Mouse (Mus musculus): ENCODE results near the gene March4. TPM values are rescaled to one million over a fixed set of nuclear protein-coding genes. Genes with fewer than 3 reads are reported as not detected.

Gene March4
- total and polyA plus RNA-seq, 2 experiments = not detected

- WGBS = 51% methylated on average over 9 of the region's 9 CpGs
- Histone ChIP-seq H3K9ac (ENCODE audit: low read depth, low read length) (no peak overlapping the region), H3K27ac (replicated peaks; ENCODE audit: insufficient read depth, low read depth, low read length) (no peak overlapping the region), H3K4me1 (ENCODE audit: control insufficient read depth, insufficient read depth, low read length) (no peaks in the 10 kb centered on the region), H3K4me3 (ENCODE audit: insufficient read depth, low read depth, low read length) (no peak overlapping the region), H3K79me2 (ENCODE audit: control insufficient read depth, insufficient read depth, low read length) (no peaks in the 10 kb centered on the region), H3K27me3 (ENCODE audit: control insufficient read depth, insufficient read depth, low read length) (no peaks in the 10 kb centered on the region), H3K36me3 (ENCODE audit: control insufficient read depth, insufficient read depth, low read length) (no peaks in the 10 kb centered on the region)
- no peak for DNase-seq (ENCODE audit: extremely low read depth, low read depth, low spot score)
- TF ChIP-seq POLR2A (IDR thresholded peaks at IDR 0.05; ENCODE audit: extremely low read depth, insufficient read depth, low read length) = no peak
- no peak for TF ChIP-seq CTCF (IDR thresholded peaks at IDR 0.05; ENCODE audit: low read depth, low read length)
Observed at GRCm38 (mm10) chr1:72567056-72567455, 30.3 kb upstream of the March4 start.

DNA sequence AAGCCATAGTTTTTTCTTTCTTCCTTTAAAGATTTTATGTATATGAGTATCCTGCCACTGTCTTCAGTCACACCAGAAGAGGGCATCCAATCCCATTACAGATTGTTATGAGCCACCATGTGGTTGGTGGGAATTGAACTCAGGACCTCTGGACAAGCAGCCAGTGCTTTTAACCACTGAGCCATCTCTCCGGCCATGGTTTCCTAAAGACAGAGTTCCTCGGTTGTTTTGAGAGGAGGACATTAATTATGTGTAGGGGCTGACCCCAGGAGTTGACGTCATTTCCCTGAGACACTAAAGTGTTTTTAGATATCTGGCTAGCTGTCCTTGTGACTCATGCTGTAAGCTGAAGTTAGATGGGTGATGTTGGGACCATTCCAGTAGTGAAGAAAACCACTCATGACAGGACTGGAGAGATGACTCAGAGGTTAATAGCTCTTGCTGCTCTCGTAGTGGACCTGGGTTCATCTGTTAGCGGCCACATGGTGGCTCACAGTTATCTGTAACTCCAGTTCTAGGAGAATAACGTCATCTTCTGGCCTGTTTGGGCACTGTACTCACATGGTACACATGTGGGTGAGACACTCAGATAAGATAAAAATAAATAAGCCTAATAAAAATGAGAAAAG is 27.7 kb upstream of the March4 start:
- Histone ChIP-seq H3K9ac (ENCODE audit: low read depth, low read length) (no peak overlapping the region), H3K79me2 (ENCODE audit: control insufficient read depth, insufficient read depth, low read length) (no peaks in the 10 kb centered on the region), H3K36me3 (ENCODE audit: control insufficient read depth, insufficient read depth, low read length) (no peaks in the 10 kb centered on the region), H3K4me3 (ENCODE audit: insufficient read depth, low read depth, low read length) (no peak overlapping the region), H3K27ac (replicated peaks; ENCODE audit: insufficient read depth, low read depth, low read length) (no peak overlapping the region), H3K27me3 (ENCODE audit: control insufficient read depth, insufficient read depth, low read length) (no peaks in the 10 kb centered on the region), H3K4me1 (ENCODE audit: control insufficient read depth, insufficient read depth, low read length) (no peaks in the 10 kb centered on the region)
- no peak for TF ChIP-seq POLR2A (IDR thresholded peaks at IDR 0.05; ENCODE audit: extremely low read depth, insufficient read depth, low read length)
- no peak for TF ChIP-seq CTCF (IDR thresholded peaks at IDR 0.05; ENCODE audit: low read depth, low read length)
- DNase-seq (ENCODE audit: extremely low read depth, low read depth, low spot score) = no peak
- WGBS = 69% methylated on average over 6 of the region's 6 CpGs

DNA sequence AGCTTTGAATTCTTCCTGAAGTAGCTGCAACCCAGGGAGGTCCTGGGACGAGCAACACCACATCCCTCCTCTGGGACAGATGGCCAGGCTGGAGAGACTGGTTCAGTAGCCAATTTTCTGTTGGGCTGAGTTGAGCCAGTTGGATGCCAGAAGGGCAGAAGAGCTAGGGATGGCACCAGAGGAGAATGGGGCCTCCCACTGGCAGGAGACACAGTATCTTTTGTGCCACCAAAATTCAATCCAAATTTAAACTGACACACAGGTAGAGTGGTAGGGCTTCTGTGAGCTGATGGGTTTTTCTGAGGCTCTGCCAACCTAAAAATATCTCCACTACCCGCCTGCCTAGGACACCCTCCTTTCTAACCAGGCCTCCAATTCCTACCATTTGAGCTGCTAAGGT is 21.9 kb upstream of the March4 start:
- H3K9ac ChIP-seq (ENCODE audit: low read depth, low read length) = no peak overlapping the region
- no peak for DNase-seq (ENCODE audit: extremely low read depth, low read depth, low spot score)
- H3K79me2 ChIP-seq (ENCODE audit: control insufficient read depth, insufficient read depth, low read length) = no peaks in the 10 kb centered on the region
- no peak for TF ChIP-seq CTCF (IDR thresholded peaks at IDR 0.05; ENCODE audit: low read depth, low read length)
- TF ChIP-seq POLR2A (IDR thresholded peaks at IDR 0.05; ENCODE audit: extremely low read depth, insufficient read depth, low read length) = no peak
- no peak overlapping the region for H3K4me3 ChIP-seq (ENCODE audit: insufficient read depth, low read depth, low read length)
- no peaks in the 10 kb centered on the region for H3K27me3 ChIP-seq (ENCODE audit: control insufficient read depth, insufficient read depth, low read length)
- H3K36me3 ChIP-seq (ENCODE audit: control insufficient read depth, insufficient read depth, low read length) = no peaks in the 10 kb centered on the region
- WGBS = 79% methylated on average over 2 of the region's 2 CpGs
- no peaks in the 10 kb centered on the region for H3K4me1 ChIP-seq (ENCODE audit: control insufficient read depth, insufficient read depth, low read length)
- no peak overlapping the region for H3K27ac ChIP-seq (replicated peaks; ENCODE audit: insufficient read depth, low read depth, low read length)

DNA sequence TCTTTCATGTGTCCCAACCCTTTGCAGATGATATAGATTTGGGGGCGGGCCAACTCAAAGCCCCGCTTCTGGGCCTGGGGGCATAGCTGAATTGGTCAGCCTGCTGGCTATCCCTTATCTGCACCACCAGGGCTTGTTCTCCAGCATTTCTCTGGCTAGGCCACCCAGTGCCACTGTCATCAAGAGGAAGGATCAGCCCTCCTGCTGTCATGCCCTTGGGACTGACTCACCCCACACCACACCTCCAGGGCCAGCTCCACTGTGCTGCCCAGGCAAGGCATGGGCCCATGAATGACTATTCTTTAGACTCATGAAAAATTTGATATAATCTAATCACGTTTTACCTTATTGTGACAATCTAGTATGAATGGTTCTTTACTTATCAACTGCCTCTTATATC is 19.7 kb upstream of the March4 start:
- no peaks in the 10 kb centered on the region for H3K36me3 ChIP-seq (ENCODE audit: control insufficient read depth, insufficient read depth, low read length)
- no peaks in the 10 kb centered on the region for H3K27me3 ChIP-seq (ENCODE audit: control insufficient read depth, insufficient read depth, low read length)
- WGBS = 80% methylated on average over 3 of the region's 3 CpGs
- no peak for TF ChIP-seq POLR2A (IDR thresholded peaks at IDR 0.05; ENCODE audit: extremely low read depth, insufficient read depth, low read length)
- TF ChIP-seq CTCF (IDR thresholded peaks at IDR 0.05; ENCODE audit: low read depth, low read length) = no peak
- H3K4me1 ChIP-seq (ENCODE audit: control insufficient read depth, insufficient read depth, low read length) = no peaks in the 10 kb centered on the region
- H3K9ac ChIP-seq (ENCODE audit: low read depth, low read length) = no peak overlapping the region
- H3K79me2 ChIP-seq (ENCODE audit: control insufficient read depth, insufficient read depth, low read length) = no peaks in the 10 kb centered on the region
- no peak overlapping the region for H3K27ac ChIP-seq (replicated peaks; ENCODE audit: insufficient read depth, low read depth, low read length)
- H3K4me3 ChIP-seq (ENCODE audit: insufficient read depth, low read depth, low read length) = no peak overlapping the region
- DNase-seq (ENCODE audit: extremely low read depth, low read depth, low spot score) = no peak

- Histone ChIP-seq H3K79me2 (ENCODE audit: control insufficient read depth, insufficient read depth, low read length) (no peaks in the 10 kb centered on the region), H3K4me3 (ENCODE audit: insufficient read depth, low read depth, low read length) (no peak overlapping the region), H3K36me3 (ENCODE audit: control insufficient read depth, insufficient read depth, low read length) (no peaks in the 10 kb centered on the region), H3K4me1 (ENCODE audit: control insufficient read depth, insufficient read depth, low read length) (no peaks in the 10 kb centered on the region), H3K27me3 (ENCODE audit: control insufficient read depth, insufficient read depth, low read length) (no peaks in the 10 kb centered on the region), H3K27ac (replicated peaks; ENCODE audit: insufficient read depth, low read depth, low read length) (no peak overlapping the region), H3K9ac (ENCODE audit: low read depth, low read length) (no peak overlapping the region)
- WGBS = 81% methylated on average over 2 of the region's 2 CpGs
- no peak for DNase-seq (ENCODE audit: extremely low read depth, low read depth, low spot score)
- TF ChIP-seq POLR2A (IDR thresholded peaks at IDR 0.05; ENCODE audit: extremely low read depth, insufficient read depth, low read length) (no peak), CTCF (IDR thresholded peaks at IDR 0.05; ENCODE audit: low read depth, low read length) (no peak)
Observed at GRCm38 (mm10) chr1:72550317-72550716, 13.6 kb upstream of the March4 start.

DNA sequence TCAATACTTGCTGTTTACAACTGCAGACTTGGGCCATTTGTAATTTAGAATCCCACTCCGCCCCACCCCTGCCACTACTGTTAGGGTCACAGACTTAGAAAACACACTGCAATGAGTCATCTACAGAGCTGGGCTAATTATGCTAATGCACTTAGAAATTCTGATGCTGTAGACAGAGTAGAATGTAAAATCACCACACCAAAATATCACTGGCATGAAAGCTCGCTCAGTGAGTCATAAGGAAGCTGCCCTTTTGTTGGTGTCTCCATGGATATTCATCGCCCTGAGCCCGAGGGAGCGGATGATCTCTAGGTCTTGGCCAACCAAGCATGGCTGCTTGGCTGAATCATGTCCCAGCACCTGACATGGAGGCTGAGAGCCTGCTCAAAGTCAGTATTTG is 1.5 kb upstream of the March4 start:
- Histone ChIP-seq H3K4me1 (ENCODE audit: control insufficient read depth, insufficient read depth, low read length) (no peaks in the 10 kb centered on the region), H3K4me3 (ENCODE audit: insufficient read depth, low read depth, low read length) (no peak overlapping the region), H3K27me3 (ENCODE audit: control insufficient read depth, insufficient read depth, low read length) (peaks cover 12% of the 10 kb centered on the region; the same call in 1 of the 2 replicates), H3K9ac (ENCODE audit: low read depth, low read length) (no peak overlapping the region), H3K27ac (replicated peaks; ENCODE audit: insufficient read depth, low read depth, low read length) (no peak overlapping the region), H3K36me3 (ENCODE audit: control insufficient read depth, insufficient read depth, low read length) (no peaks in the 10 kb centered on the region), H3K79me2 (ENCODE audit: control insufficient read depth, insufficient read depth, low read length) (no peaks in the 10 kb centered on the region)
- 88% methylated on average over 5 of the region's 5 CpGs for WGBS
- no peak for DNase-seq (ENCODE audit: extremely low read depth, low read depth, low spot score)
- TF ChIP-seq CTCF (IDR thresholded peaks at IDR 0.05; ENCODE audit: low read depth, low read length) (no peak), POLR2A (IDR thresholded peaks at IDR 0.05; ENCODE audit: extremely low read depth, insufficient read depth, low read length) (no peak)
